Mouse (Mus musculus): ENCODE data around the gene Lrrn2. TPM values are rescaled to one million over a fixed set of nuclear protein-coding genes. Genes with fewer than 3 reads are reported as not detected.
A peak's percentile ranks its signal among the peaks of the same experiment; 100 is the strongest.

Gene Lrrn2
- polyA plus RNA-seq, 1 experiment from 2014 or later = 7.6 TPM

GRCm38 (mm10) chr1:132918117-132918680 lies 38.1 kb downstream of the Lrrn2 start:
- Histone ChIP-seq H3K4me3 (no peak overlapping the region), H3K4me1 (peaks cover 49% of the 10 kb centered on the region), H3K27ac (replicated peaks) (peak overlapping the region; percentile 50; the same call in 1 of the 2 replicates), H3K36me3 (no peaks in the 10 kb centered on the region), H3K27me3 (ENCODE audit: low read depth, poor library complexity, severe bottlenecking) (peaks cover 19% of the 10 kb centered on the region), H3K9me3 (replicated peaks) (no peaks in the 10 kb centered on the region)
- DNase-seq (ENCODE audit: low spot score) = no peak
- 20% methylated on average over 10 of the region's 10 CpGs for WGBS

DNA sequence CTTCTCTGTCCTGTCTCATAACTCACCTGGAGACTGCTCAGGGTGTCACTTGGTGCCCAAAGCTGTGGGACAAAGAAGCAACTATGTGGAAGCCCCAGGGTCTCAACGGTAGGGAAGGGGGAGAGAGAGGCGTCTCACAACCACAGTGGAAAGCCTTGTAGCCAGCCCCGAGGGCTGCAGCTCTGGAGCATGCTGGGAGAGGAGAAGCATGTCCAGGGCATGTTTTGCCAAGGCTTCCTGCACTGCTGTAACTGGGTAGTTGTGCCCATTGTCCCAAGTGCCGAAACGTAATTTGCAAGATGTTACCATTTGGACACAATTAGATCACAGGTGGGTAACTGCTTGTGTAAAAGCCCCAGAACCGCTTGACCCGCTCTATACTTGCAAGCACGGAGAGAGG lies 39.2 kb downstream of the Lrrn2 start:
- Histone ChIP-seq H3K36me3 (no peaks in the 10 kb centered on the region), H3K27ac (replicated peaks) (no peak overlapping the region), H3K4me3 (no peak overlapping the region), H3K4me1 (peaks cover 49% of the 10 kb centered on the region), H3K9me3 (replicated peaks) (no peaks in the 10 kb centered on the region), H3K27me3 (ENCODE audit: low read depth, poor library complexity, severe bottlenecking) (peaks cover 19% of the 10 kb centered on the region)
- no peak for DNase-seq (ENCODE audit: low spot score)
- WGBS = 84% methylated on average over 8 of the region's 8 CpGs

DNA sequence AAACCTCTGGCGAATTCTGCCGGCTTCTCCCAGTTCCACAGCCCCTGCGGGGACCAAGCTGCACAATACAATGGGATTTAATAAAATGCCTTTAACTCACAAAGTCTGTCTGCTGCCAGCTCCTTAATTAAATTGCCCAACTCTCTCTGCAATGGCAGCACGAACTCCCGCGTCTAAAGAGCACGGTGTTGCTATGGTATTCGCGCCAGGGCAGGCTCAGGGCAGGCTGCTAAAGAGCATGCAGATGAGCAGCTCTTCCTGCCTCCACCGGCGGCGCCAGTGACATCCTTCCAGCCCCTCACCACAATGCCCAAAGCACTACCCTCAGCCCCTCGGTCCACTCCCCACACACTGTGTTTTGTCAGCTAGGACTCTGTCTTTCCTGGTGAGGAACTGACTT lies 41.0 kb downstream of the Lrrn2 start:
- peak overlapping the region; percentile 78 for H3K27ac ChIP-seq (replicated peaks)
- no peaks in the 10 kb centered on the region for H3K36me3 ChIP-seq
- H3K27me3 ChIP-seq (ENCODE audit: low read depth, poor library complexity, severe bottlenecking) = peaks cover 19% of the 10 kb centered on the region
- no peaks in the 10 kb centered on the region for H3K9me3 ChIP-seq (replicated peaks)
- H3K4me1 ChIP-seq = peaks cover 45% of the 10 kb centered on the region
- WGBS = 3% methylated on average over 13 of the region's 13 CpGs
- DNase-seq (ENCODE audit: low spot score) = peak; percentile 70
- peak overlapping the region; percentile 38 for H3K4me3 ChIP-seq

GRCm38 (mm10) chr1:132922257-132922656 lies 42.2 kb downstream of the Lrrn2 start:
- H3K27ac ChIP-seq (replicated peaks) = peak overlapping the region; percentile 78
- 79% methylated on average over 9 of the region's 9 CpGs for WGBS

GRCm38 (mm10) chr1:132925270-132925669 lies 45.2 kb downstream of the Lrrn2 start:
- H3K27me3 ChIP-seq (ENCODE audit: low read depth, poor library complexity, severe bottlenecking) = peaks cover 5% of the 10 kb centered on the region; the same call in 1 of the 2 replicates
- no peaks in the 10 kb centered on the region for H3K9me3 ChIP-seq (replicated peaks)
- DNase-seq (ENCODE audit: low spot score) = no peak
- H3K4me3 ChIP-seq = no peak overlapping the region
- no peaks in the 10 kb centered on the region for H3K36me3 ChIP-seq
- 90% methylated on average over 7 of the region's 7 CpGs for WGBS
- H3K4me1 ChIP-seq = peaks cover 34% of the 10 kb centered on the region
- H3K27ac ChIP-seq (replicated peaks) = no peak overlapping the region

More at GRCm38 (mm10) chr1:132922257-132922656, 42.2 kb downstream of the Lrrn2 start:
- no peak for DNase-seq (ENCODE audit: low spot score)
- Histone ChIP-seq H3K4me1 (peaks cover 40% of the 10 kb centered on the region), H3K4me3 (no peak overlapping the region), H3K36me3 (no peaks in the 10 kb centered on the region), H3K27me3 (ENCODE audit: low read depth, poor library complexity, severe bottlenecking) (peaks cover 19% of the 10 kb centered on the region), H3K9me3 (replicated peaks) (no peaks in the 10 kb centered on the region)

DNA sequence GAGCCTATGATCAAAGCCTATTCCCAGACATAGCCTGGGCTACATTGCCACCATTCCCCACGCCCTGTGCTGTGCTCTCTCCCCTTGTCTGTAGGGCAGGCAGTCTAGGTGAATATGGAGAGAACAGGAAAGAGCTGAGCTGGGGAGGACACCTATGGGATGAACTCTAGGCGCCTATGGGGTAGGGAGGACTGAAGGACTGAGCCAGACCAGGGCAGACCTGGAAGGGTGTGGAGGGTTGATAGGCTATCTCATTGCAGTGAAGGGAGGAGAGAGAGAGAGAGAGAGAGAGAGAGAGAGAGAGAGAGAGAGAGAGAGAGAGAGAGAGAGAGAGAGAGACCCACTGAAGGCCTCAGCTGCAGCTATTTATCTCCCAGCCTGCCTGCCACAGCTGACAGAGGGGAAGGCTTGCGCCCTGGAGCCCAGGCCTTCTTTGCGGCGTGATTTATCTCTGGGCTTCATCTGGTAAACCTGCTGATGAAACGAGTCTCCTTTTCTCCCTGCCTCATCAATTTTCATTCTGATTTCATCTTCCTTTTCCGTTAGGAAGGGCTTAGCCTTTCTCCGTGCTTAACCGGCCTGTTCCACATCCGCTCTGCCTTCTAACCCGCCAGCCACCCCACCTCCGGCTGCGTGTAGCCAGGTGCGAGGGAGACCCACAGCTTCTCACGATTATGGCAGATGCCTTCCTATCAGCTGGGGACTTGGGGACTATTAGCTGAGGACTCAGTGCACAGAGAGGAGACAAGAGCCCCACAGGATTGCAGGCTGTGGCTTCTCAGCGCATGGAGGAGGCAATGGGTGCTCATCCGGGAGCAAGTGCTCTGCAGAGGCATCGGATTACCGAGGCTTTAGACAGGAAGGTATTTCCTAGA lies 48.2 kb downstream of the Lrrn2 start:
- no peak for DNase-seq (ENCODE audit: low spot score)
- H3K4me1 ChIP-seq = peaks cover 8% of the 10 kb centered on the region
- peak overlapping the region; percentile 28 for H3K27ac ChIP-seq (replicated peaks)
- WGBS = 58% methylated on average over 19 of the region's 19 CpGs
- no peaks in the 10 kb centered on the region for H3K9me3 ChIP-seq (replicated peaks)
- H3K4me3 ChIP-seq = no peak overlapping the region
- no peaks in the 10 kb centered on the region for H3K27me3 ChIP-seq (ENCODE audit: low read depth, poor library complexity, severe bottlenecking)
- no peaks in the 10 kb centered on the region for H3K36me3 ChIP-seq

GRCm38 (mm10) chr1:132928907-132929250 lies 48.8 kb downstream of the Lrrn2 start:
- no peak for DNase-seq (ENCODE audit: low spot score)
- H3K4me1 ChIP-seq = peaks cover 8% of the 10 kb centered on the region
- H3K4me3 ChIP-seq = no peak overlapping the region
- peak overlapping the region; percentile 28; the same call in 1 of the 2 replicates for H3K27ac ChIP-seq (replicated peaks)
- no peaks in the 10 kb centered on the region for H3K9me3 ChIP-seq (replicated peaks)
- 72% methylated on average over 3 of the region's 3 CpGs for WGBS
- H3K36me3 ChIP-seq = no peaks in the 10 kb centered on the region
- H3K27me3 ChIP-seq (ENCODE audit: low read depth, poor library complexity, severe bottlenecking) = no peaks in the 10 kb centered on the region

- peaks cover 17% of the 10 kb centered on the region for H3K4me1 ChIP-seq
- no peaks in the 10 kb centered on the region for H3K36me3 ChIP-seq
- no peak overlapping the region for H3K27ac ChIP-seq (replicated peaks)
- H3K9me3 ChIP-seq (replicated peaks) = no peaks in the 10 kb centered on the region
- DNase-seq (ENCODE audit: low spot score) = no peak
- no peak overlapping the region for H3K4me3 ChIP-seq
- WGBS = 77% methylated on average over 4 of the region's 4 CpGs
- H3K27me3 ChIP-seq (ENCODE audit: low read depth, poor library complexity, severe bottlenecking) = no peaks in the 10 kb centered on the region
These were observed 50.2 kb downstream of the Lrrn2 start for GRCm38 (mm10) chr1:132930291-132930690.

DNA sequence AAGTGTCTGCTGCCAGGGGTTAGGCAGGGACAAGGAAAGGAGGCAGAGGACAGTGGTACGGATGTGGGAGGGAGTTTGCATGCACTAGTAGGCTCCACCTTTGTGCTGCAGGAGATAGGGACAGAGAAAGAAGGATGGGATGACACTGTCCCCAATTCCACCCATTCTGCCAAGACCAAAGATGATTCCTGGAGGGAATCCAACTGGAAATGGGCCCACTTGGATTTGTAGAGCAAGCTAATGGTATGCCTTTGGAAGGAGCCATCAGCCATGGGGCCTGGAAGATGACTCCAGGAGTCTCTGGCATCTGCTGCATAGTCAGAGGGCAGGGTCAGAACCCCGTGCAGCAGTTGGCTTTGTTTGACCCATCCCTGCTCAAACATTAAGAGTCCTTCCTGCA lies 52.3 kb downstream of the Lrrn2 start:
- H3K9me3 ChIP-seq (replicated peaks) = no peaks in the 10 kb centered on the region
- 80% methylated on average over 2 of the region's 2 CpGs for WGBS
- DNase-seq (ENCODE audit: low spot score) = no peak
- no peaks in the 10 kb centered on the region for H3K27me3 ChIP-seq (ENCODE audit: low read depth, poor library complexity, severe bottlenecking)
- peaks cover 18% of the 10 kb centered on the region for H3K4me1 ChIP-seq
- H3K27ac ChIP-seq (replicated peaks) = no peak overlapping the region
- H3K4me3 ChIP-seq = no peak overlapping the region
- peaks cover 5% of the 10 kb centered on the region for H3K36me3 ChIP-seq

DNA sequence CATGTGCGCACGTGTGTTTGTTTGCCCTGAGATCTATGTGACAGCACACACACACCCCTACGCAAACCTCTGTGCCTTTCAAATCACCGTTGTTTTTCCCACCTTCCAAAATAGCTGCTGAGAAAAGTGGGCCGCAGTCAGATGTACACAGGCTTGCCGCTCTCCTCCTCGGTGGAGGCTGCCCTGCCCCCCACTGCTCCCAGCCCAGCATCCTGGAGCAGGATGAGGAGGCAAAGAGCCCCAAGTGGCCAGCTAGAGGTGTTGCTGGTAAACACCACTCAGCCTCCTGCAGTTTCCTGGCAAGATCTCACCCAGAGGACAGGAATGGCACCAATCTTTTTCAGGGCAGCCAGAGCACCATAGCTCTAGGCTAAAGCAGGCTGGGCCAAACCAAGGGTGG lies 54.8 kb downstream of the Lrrn2 start:
- Histone ChIP-seq H3K27me3 (ENCODE audit: low read depth, poor library complexity, severe bottlenecking) (no peaks in the 10 kb centered on the region; the same call in 1 of the 2 replicates), H3K9me3 (replicated peaks) (no peaks in the 10 kb centered on the region), H3K27ac (replicated peaks) (peak overlapping the region; percentile 39; the same call in 1 of the 2 replicates), H3K36me3 (peaks cover 24% of the 10 kb centered on the region), H3K4me3 (no peak overlapping the region), H3K4me1 (peaks cover 10% of the 10 kb centered on the region)
- WGBS = 36% methylated on average over 7 of the region's 7 CpGs
- peak; percentile 49 for DNase-seq (ENCODE audit: low spot score)

DNA sequence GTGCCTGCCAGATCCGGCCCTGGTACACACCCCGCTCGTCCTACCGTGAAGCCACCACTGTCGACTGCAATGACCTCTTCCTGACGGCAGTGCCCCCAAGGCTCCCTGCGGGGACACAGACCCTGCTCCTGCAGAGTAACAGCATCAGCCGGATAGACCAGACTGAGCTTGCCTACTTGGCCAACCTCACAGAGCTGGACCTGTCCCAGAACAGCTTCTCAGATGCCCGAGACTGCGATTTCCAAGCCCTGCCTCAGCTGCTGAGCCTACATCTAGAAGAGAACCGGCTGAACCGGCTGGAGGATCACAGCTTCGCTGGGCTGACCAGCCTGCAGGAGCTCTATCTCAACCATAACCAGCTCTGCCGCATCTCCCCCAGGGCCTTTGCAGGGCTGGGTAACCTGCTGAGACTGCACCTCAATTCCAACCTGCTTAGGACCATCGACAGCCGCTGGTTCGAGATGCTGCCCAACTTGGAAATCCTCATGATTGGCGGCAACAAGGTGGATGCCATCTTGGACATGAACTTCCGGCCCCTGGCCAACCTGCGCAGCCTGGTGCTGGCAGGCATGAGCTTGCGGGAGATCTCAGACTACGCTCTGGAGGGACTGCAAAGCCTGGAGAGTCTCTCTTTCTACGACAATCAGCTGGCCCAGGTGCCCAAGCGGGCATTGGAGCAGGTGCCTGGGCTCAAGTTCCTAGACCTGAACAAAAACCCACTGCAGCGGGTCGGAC lies 57.4 kb downstream of the Lrrn2 start:
- H3K27me3 ChIP-seq (ENCODE audit: low read depth, poor library complexity, severe bottlenecking) = no peaks in the 10 kb centered on the region; the same call in 1 of the 2 replicates
- H3K9me3 ChIP-seq (replicated peaks) = no peaks in the 10 kb centered on the region
- peaks cover 24% of the 10 kb centered on the region for H3K36me3 ChIP-seq
- no peak for DNase-seq (ENCODE audit: low spot score)
- WGBS = 83% methylated on average over 26 of the region's 26 CpGs
- peaks cover 18% of the 10 kb centered on the region for H3K4me1 ChIP-seq
- no peak overlapping the region for H3K4me3 ChIP-seq
- H3K27ac ChIP-seq (replicated peaks) = no peak overlapping the region

- Histone ChIP-seq H3K27me3 (ENCODE audit: low read depth, poor library complexity, severe bottlenecking) (no peaks in the 10 kb centered on the region; the same call in 1 of the 2 replicates), H3K4me1 (peaks cover 18% of the 10 kb centered on the region), H3K36me3 (peaks cover 24% of the 10 kb centered on the region), H3K9me3 (replicated peaks) (no peaks in the 10 kb centered on the region), H3K27ac (replicated peaks) (no peak overlapping the region; the same call in 1 of the 2 replicates), H3K4me3 (no peak overlapping the region)
- 86% methylated on average over 8 of the region's 8 CpGs for WGBS
- no peak for DNase-seq (ENCODE audit: low spot score)
These were observed 58.9 kb downstream of the Lrrn2 start for GRCm38 (mm10) chr1:132938975-132939374.

All from midbrain, embryonic 10.5 days (tissue).